Mouse (Mus musculus): Measurements from ENCODE around the gene Mb. TPM values are rescaled to one million over a fixed set of nuclear protein-coding genes. Genes with fewer than 3 reads are reported as not detected.
A peak's percentile ranks its signal among the peaks of the same experiment; 100 is the strongest.
"Not testable (repeated sequence)": the region's sequence is repeated elsewhere in the genome, so short reads cannot be mapped to it uniquely, and the experiment has no call there.

Gene Mb
- polyA plus RNA-seq, 1 experiment from 2014 or later = 2.5 TPM

DNA sequence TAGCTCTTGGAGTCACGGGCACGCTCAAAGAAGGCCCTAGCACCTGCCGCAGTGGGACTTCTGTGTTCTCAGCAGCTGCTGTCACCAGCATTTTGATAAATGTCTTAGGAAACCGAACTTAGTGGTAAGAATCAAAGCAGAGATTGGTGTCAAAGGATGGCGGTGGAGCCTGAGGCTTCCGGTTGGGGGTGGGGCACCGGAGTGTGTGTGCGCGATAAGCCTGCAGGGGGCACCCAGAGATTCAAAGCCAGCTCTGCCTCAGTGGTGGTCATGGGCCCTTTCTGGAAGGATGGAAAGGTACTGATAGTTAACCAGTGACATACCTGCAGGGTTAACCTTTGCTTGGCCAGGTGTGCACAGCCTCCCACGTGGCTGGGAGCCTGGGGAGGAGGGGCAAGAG lies 21.0 kb upstream of the Mb start:
- Histone ChIP-seq H3K27me3 (ENCODE audit: control insufficient read depth, insufficient read depth, low read length) (no peaks in the 10 kb centered on the region), H3K4me2 (ENCODE audit: low read depth, low read length) (peak overlapping the region; percentile 21; the same call in 1 of the 2 replicates), H3K36me3 (ENCODE audit: control insufficient read depth, insufficient read depth, low read length) (no peaks in the 10 kb centered on the region), H3K27ac (ENCODE audit: low read length) (no peak overlapping the region; the same call in 1 of the 2 replicates), H3K9me3 (replicated peaks; ENCODE audit: control insufficient read depth, low read length) (no peaks in the 10 kb centered on the region), H3K4me1 (ENCODE audit: control insufficient read depth, insufficient read depth, low read length) (peaks cover 17% of the 10 kb centered on the region), H3K4me3 (replicated peaks; ENCODE audit: low read length) (no peak overlapping the region), H3K9ac (ENCODE audit: low read length) (no peak overlapping the region)
- ATAC-seq (ENCODE audit: insufficient read depth, low FRiP score) = no peak
- 11% methylated on average over 10 of the region's 10 CpGs for WGBS

- Histone ChIP-seq H3K4me1 (ENCODE audit: control insufficient read depth, insufficient read depth, low read length) (peaks cover 17% of the 10 kb centered on the region), H3K36me3 (ENCODE audit: control insufficient read depth, insufficient read depth, low read length) (no peaks in the 10 kb centered on the region), H3K27ac (ENCODE audit: low read length) (no peak overlapping the region), H3K27me3 (ENCODE audit: control insufficient read depth, insufficient read depth, low read length) (no peaks in the 10 kb centered on the region), H3K4me3 (replicated peaks; ENCODE audit: low read length) (no peak overlapping the region), H3K9ac (ENCODE audit: low read length) (no peak overlapping the region), H3K4me2 (ENCODE audit: low read depth, low read length) (no peak overlapping the region), H3K9me3 (replicated peaks; ENCODE audit: control insufficient read depth, low read length) (no peaks in the 10 kb centered on the region)
- 87% methylated on average over 11 of the region's 11 CpGs for WGBS
- no peak for ATAC-seq (ENCODE audit: insufficient read depth, low FRiP score)
These were observed 20.3 kb upstream of the Mb start for GRCm38 (mm10) chr15:77070745-77071268.

- no peak overlapping the region for H3K4me2 ChIP-seq (ENCODE audit: low read depth, low read length)
- no peaks in the 10 kb centered on the region for H3K36me3 ChIP-seq (ENCODE audit: control insufficient read depth, insufficient read depth, low read length)
- H3K27ac ChIP-seq (ENCODE audit: low read length) = no peak overlapping the region
- H3K9ac ChIP-seq (ENCODE audit: low read length) = no peak overlapping the region
- WGBS = 83% methylated on average over 3 of the region's 3 CpGs
- no peak for ATAC-seq (ENCODE audit: insufficient read depth, low FRiP score)
- H3K4me1 ChIP-seq (ENCODE audit: control insufficient read depth, insufficient read depth, low read length) = peaks cover 17% of the 10 kb centered on the region
- H3K4me3 ChIP-seq (replicated peaks; ENCODE audit: low read length) = no peak overlapping the region
- no peaks in the 10 kb centered on the region for H3K9me3 ChIP-seq (replicated peaks; ENCODE audit: control insufficient read depth, low read length)
- no peaks in the 10 kb centered on the region for H3K27me3 ChIP-seq (ENCODE audit: control insufficient read depth, insufficient read depth, low read length)
These were observed 18.5 kb upstream of the Mb start for GRCm38 (mm10) chr15:77069019-77069418.

GRCm38 (mm10) chr15:77068439-77068861 lies 18.0 kb upstream of the Mb start:
- Histone ChIP-seq H3K27ac (ENCODE audit: low read length) (peak overlapping the region; percentile 27; the same call in 1 of the 2 replicates), H3K4me2 (ENCODE audit: low read depth, low read length) (no peak overlapping the region), H3K4me3 (replicated peaks; ENCODE audit: low read length) (no peak overlapping the region), H3K9me3 (replicated peaks; ENCODE audit: control insufficient read depth, low read length) (no peaks in the 10 kb centered on the region), H3K9ac (ENCODE audit: low read length) (no peak overlapping the region), H3K36me3 (ENCODE audit: control insufficient read depth, insufficient read depth, low read length) (no peaks in the 10 kb centered on the region), H3K4me1 (ENCODE audit: control insufficient read depth, insufficient read depth, low read length) (peaks cover 17% of the 10 kb centered on the region), H3K27me3 (ENCODE audit: control insufficient read depth, insufficient read depth, low read length) (no peaks in the 10 kb centered on the region)
- ATAC-seq (ENCODE audit: insufficient read depth, low FRiP score) = no peak
- WGBS = 64% methylated on average over 3 of the region's 3 CpGs

GRCm38 (mm10) chr15:77066233-77066632 lies 15.8 kb upstream of the Mb start:
- H3K4me1 ChIP-seq (ENCODE audit: control insufficient read depth, insufficient read depth, low read length) = peaks cover 5% of the 10 kb centered on the region
- no peaks in the 10 kb centered on the region for H3K36me3 ChIP-seq (ENCODE audit: control insufficient read depth, insufficient read depth, low read length)
- H3K27me3 ChIP-seq (ENCODE audit: control insufficient read depth, insufficient read depth, low read length) = no peaks in the 10 kb centered on the region
- H3K9ac ChIP-seq (ENCODE audit: low read length) = no peak overlapping the region
- ATAC-seq (ENCODE audit: insufficient read depth, low FRiP score) = no peak
- WGBS = 63% methylated on average over 6 of the region's 6 CpGs
- H3K4me2 ChIP-seq (ENCODE audit: low read depth, low read length) = no peak overlapping the region
- H3K9me3 ChIP-seq (replicated peaks; ENCODE audit: control insufficient read depth, low read length) = no peaks in the 10 kb centered on the region
- H3K27ac ChIP-seq (ENCODE audit: low read length) = no peak overlapping the region
- no peak overlapping the region for H3K4me3 ChIP-seq (replicated peaks; ENCODE audit: low read length)

GRCm38 (mm10) chr15:77065259-77065852 lies 14.9 kb upstream of the Mb start:
- Histone ChIP-seq H3K27me3 (ENCODE audit: control insufficient read depth, insufficient read depth, low read length) (no peaks in the 10 kb centered on the region), H3K9ac (ENCODE audit: low read length) (no peak overlapping the region), H3K4me1 (ENCODE audit: control insufficient read depth, insufficient read depth, low read length) (peaks cover 5% of the 10 kb centered on the region), H3K27ac (ENCODE audit: low read length) (peak overlapping the region; percentile 46; the same call in 1 of the 2 replicates), H3K4me3 (replicated peaks; ENCODE audit: low read length) (no peak overlapping the region), H3K9me3 (replicated peaks; ENCODE audit: control insufficient read depth, low read length) (no peaks in the 10 kb centered on the region), H3K4me2 (ENCODE audit: low read depth, low read length) (no peak overlapping the region), H3K36me3 (ENCODE audit: control insufficient read depth, insufficient read depth, low read length) (no peaks in the 10 kb centered on the region)
- WGBS = 81% methylated on average over 6 of the region's 6 CpGs
- peak; percentile 70; the same call in 1 of the 2 replicates for ATAC-seq (ENCODE audit: insufficient read depth, low FRiP score)

DNA sequence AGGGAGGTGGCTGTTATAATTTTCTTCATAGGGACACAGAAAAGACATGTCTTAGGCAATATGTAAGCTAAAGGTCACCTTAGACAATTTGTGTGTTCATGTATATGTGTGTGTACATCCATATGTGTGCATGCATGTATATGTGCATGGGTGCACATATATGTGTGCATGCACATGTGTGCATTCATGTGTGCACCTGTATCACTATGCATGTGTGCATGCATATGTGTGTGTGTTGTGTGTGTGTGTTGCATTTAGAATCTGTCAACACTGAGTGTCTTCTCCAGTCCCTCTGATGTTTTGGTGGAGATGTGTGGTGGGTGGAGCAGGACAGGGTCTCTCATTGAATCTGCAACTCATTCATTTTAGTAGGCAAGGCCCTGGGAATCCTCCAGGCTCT lies 12.3 kb upstream of the Mb start:
- peaks cover 3% of the 10 kb centered on the region; the same call in 1 of the 2 replicates for H3K36me3 ChIP-seq (ENCODE audit: control insufficient read depth, insufficient read depth, low read length)
- H3K9me3 ChIP-seq (replicated peaks; ENCODE audit: control insufficient read depth, low read length) = no peaks in the 10 kb centered on the region
- no peak for ATAC-seq (ENCODE audit: insufficient read depth, low FRiP score)
- H3K27ac ChIP-seq (ENCODE audit: low read length) = no peak overlapping the region
- H3K4me3 ChIP-seq (replicated peaks; ENCODE audit: low read length) = no peak overlapping the region
- H3K4me2 ChIP-seq (ENCODE audit: low read depth, low read length) = no peak overlapping the region
- H3K4me1 ChIP-seq (ENCODE audit: control insufficient read depth, insufficient read depth, low read length) = no peaks in the 10 kb centered on the region
- H3K9ac ChIP-seq (ENCODE audit: low read length) = no peak overlapping the region
- no peaks in the 10 kb centered on the region for H3K27me3 ChIP-seq (ENCODE audit: control insufficient read depth, insufficient read depth, low read length)

DNA sequence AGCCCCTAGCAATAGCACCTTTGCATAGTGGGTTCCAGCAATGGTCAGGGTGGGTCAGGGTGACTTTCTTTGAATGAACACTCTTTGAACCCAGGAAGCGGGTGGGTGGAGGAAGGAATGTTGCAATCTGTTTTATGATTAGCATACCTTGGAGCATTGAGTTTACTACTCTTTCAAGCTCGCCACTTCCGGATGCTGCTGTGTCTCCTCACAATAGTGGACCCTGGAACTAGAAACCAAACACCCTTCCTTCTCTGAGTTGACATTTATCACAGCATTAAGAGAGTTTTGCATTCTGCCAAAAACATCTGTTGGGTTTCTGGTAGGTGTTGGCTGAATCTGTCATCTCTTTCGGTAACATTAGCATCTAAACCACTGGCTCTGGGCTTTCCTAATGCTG lies 8.9 kb upstream of the Mb start:
- not testable (repeated sequence) for H3K4me3 ChIP-seq (replicated peaks; ENCODE audit: low read length); ATAC-seq (ENCODE audit: insufficient read depth, low FRiP score); H3K27ac ChIP-seq (ENCODE audit: low read length); H3K27me3 ChIP-seq (ENCODE audit: control insufficient read depth, insufficient read depth, low read length); H3K9ac ChIP-seq (ENCODE audit: low read length); H3K4me1 ChIP-seq (ENCODE audit: control insufficient read depth, insufficient read depth, low read length); H3K4me2 ChIP-seq (ENCODE audit: low read depth, low read length); H3K9me3 ChIP-seq (replicated peaks; ENCODE audit: control insufficient read depth, low read length); H3K36me3 ChIP-seq (ENCODE audit: control insufficient read depth, insufficient read depth, low read length)
- whole genome bisulfite sequencing = 91% methylated on average over 4 of the region's 4 CpGs

- Histone ChIP-seq H3K9me3 (replicated peaks; ENCODE audit: control insufficient read depth, low read length) (no peaks in the 10 kb centered on the region), H3K4me3 (replicated peaks; ENCODE audit: low read length) (no peak overlapping the region), H3K9ac (ENCODE audit: low read length) (no peak overlapping the region), H3K36me3 (ENCODE audit: control insufficient read depth, insufficient read depth, low read length) (peaks cover 3% of the 10 kb centered on the region; the same call in 1 of the 2 replicates), H3K27me3 (ENCODE audit: control insufficient read depth, insufficient read depth, low read length) (no peaks in the 10 kb centered on the region), H3K4me1 (ENCODE audit: control insufficient read depth, insufficient read depth, low read length) (peaks cover 3% of the 10 kb centered on the region), H3K4me2 (ENCODE audit: low read depth, low read length) (no peak overlapping the region), H3K27ac (ENCODE audit: low read length) (no peak overlapping the region)
- no peak for ATAC-seq (ENCODE audit: insufficient read depth, low FRiP score)
These were observed 8.1 kb upstream of the Mb start for GRCm38 (mm10) chr15:77058566-77058965.

Measured in stomach, embryonic 16.5 days (tissue).